Mouse (Mus musculus): Measurements from ENCODE around the gene Cars. TPM values are rescaled to one million over a fixed set of nuclear protein-coding genes. Genes with fewer than 3 reads are reported as not detected.

Gene Cars
- polyA plus RNA-seq, 1 experiment = 99.8 TPM

GRCm38 (mm10) chr7:143532410-143532809, 67.5 kb downstream of the Cars start:
- Histone ChIP-seq H3K4me1 (ENCODE audit: control insufficient read depth, insufficient read depth, low read length) (no peaks in the 10 kb centered on the region), H3K27ac (ENCODE audit: insufficient read depth, low read length) (no peak overlapping the region), H3K4me3 (ENCODE audit: insufficient read depth, low read length) (no peak overlapping the region)
- TF ChIP-seq POLR2A (IDR thresholded peaks at IDR 0.05; ENCODE audit: low read depth, low read length) = no peak
- TF ChIP-seq CTCF (IDR thresholded peaks at IDR 0.05; ENCODE audit: borderline replicate concordance, insufficient read depth, low read length) = no peak

GRCm38 (mm10) chr7:143519333-143519732, 80.6 kb downstream of the Cars start:
- Histone ChIP-seq H3K4me1 (ENCODE audit: control insufficient read depth, insufficient read depth, low read length) (peaks cover 9% of the 10 kb centered on the region), H3K4me3 (ENCODE audit: insufficient read depth, low read length) (no peak overlapping the region), H3K27ac (ENCODE audit: insufficient read depth, low read length) (no peak overlapping the region)
- no peak for TF ChIP-seq CTCF (IDR thresholded peaks at IDR 0.05; ENCODE audit: borderline replicate concordance, insufficient read depth, low read length)
- TF ChIP-seq POLR2A (IDR thresholded peaks at IDR 0.05; ENCODE audit: low read depth, low read length) = no peak

GRCm38 (mm10) chr7:143514416-143514768, 85.5 kb downstream of the Cars start:
- Histone ChIP-seq H3K27ac (ENCODE audit: insufficient read depth, low read length) (no peak overlapping the region), H3K4me3 (ENCODE audit: insufficient read depth, low read length) (no peak overlapping the region), H3K4me1 (ENCODE audit: control insufficient read depth, insufficient read depth, low read length) (peaks cover 9% of the 10 kb centered on the region)
- no peak for TF ChIP-seq POLR2A (IDR thresholded peaks at IDR 0.05; ENCODE audit: low read depth, low read length)
- no peak for TF ChIP-seq CTCF (IDR thresholded peaks at IDR 0.05; ENCODE audit: borderline replicate concordance, insufficient read depth, low read length)

- Histone ChIP-seq H3K4me3 (ENCODE audit: insufficient read depth, low read length) (no peak overlapping the region), H3K27ac (ENCODE audit: insufficient read depth, low read length) (no peak overlapping the region), H3K4me1 (ENCODE audit: control insufficient read depth, insufficient read depth, low read length) (peaks cover 9% of the 10 kb centered on the region)
- TF ChIP-seq POLR2A (IDR thresholded peaks at IDR 0.05; ENCODE audit: low read depth, low read length) = no peak
- TF ChIP-seq CTCF (IDR thresholded peaks at IDR 0.05; ENCODE audit: borderline replicate concordance, insufficient read depth, low read length) = no peak
Measured at GRCm38 (mm10) chr7:143513763-143514415, 86.0 kb downstream of the Cars start.

- no peaks in the 10 kb centered on the region for H3K4me1 ChIP-seq (ENCODE audit: control insufficient read depth, insufficient read depth, low read length)
- no peak overlapping the region for H3K4me3 ChIP-seq (ENCODE audit: insufficient read depth, low read length)
- H3K27ac ChIP-seq (ENCODE audit: insufficient read depth, low read length) = no peak overlapping the region
- no peak for TF ChIP-seq CTCF (IDR thresholded peaks at IDR 0.05; ENCODE audit: borderline replicate concordance, insufficient read depth, low read length)
- TF ChIP-seq POLR2A (IDR thresholded peaks at IDR 0.05; ENCODE audit: low read depth, low read length) = no peak
Measured at GRCm38 (mm10) chr7:143511335-143511712, 88.6 kb downstream of the Cars start.

- no peak for TF ChIP-seq CTCF (IDR thresholded peaks at IDR 0.05; ENCODE audit: borderline replicate concordance, insufficient read depth, low read length)
- no peak for TF ChIP-seq POLR2A (IDR thresholded peaks at IDR 0.05; ENCODE audit: low read depth, low read length)
- Histone ChIP-seq H3K27ac (ENCODE audit: insufficient read depth, low read length) (no peak overlapping the region), H3K4me3 (ENCODE audit: insufficient read depth, low read length) (no peak overlapping the region), H3K4me1 (ENCODE audit: control insufficient read depth, insufficient read depth, low read length) (no peaks in the 10 kb centered on the region)
Measured at GRCm38 (mm10) chr7:143510593-143511334, 89.1 kb downstream of the Cars start.

GRCm38 (mm10) chr7:143509566-143509965, 90.3 kb downstream of the Cars start:
- no peaks in the 10 kb centered on the region for H3K4me1 ChIP-seq (ENCODE audit: control insufficient read depth, insufficient read depth, low read length)
- TF ChIP-seq CTCF (IDR thresholded peaks at IDR 0.05; ENCODE audit: borderline replicate concordance, insufficient read depth, low read length) (no peak), POLR2A (IDR thresholded peaks at IDR 0.05; ENCODE audit: low read depth, low read length) (no peak)
- no peak overlapping the region for H3K4me3 ChIP-seq (ENCODE audit: insufficient read depth, low read length)
- H3K27ac ChIP-seq (ENCODE audit: insufficient read depth, low read length) = no peak overlapping the region

Other genes starting within 250 kb of the Cars start
- 23.8 and 173 TPM in 2 replicates for gene Cdkn1c, start 139.0 kb downstream of the Cars start, polyA plus RNA-seq (2011; ENCODE audit: insufficient read length, low read depth, missing spikeins)
- 0.77 and 3.9 TPM in 2 replicates for gene Slc22a18, start 126.4 kb downstream of the Cars start, polyA plus RNA-seq (2011; ENCODE audit: insufficient read length, low read depth, missing spikeins)
- gene Phlda2, start 96.9 kb downstream of the Cars start, polyA plus RNA-seq (2011; ENCODE audit: insufficient read length, low read depth, missing spikeins) = not detected in 2 replicates
- 147 and 166 TPM in 2 replicates for gene Nap1l4, start 51.0 kb downstream of the Cars start, polyA plus RNA-seq (2011; ENCODE audit: insufficient read length, low read depth, missing spikeins)
- 1.4 and 1.6 TPM in 2 replicates for gene Tnfrsf26, start 28.6 kb upstream of the Cars start, polyA plus RNA-seq (2011; ENCODE audit: insufficient read length, low read depth, missing spikeins)
- gene Tnfrsf22, start 49.6 kb upstream of the Cars start, polyA plus RNA-seq (2011; ENCODE audit: insufficient read length, low read depth, missing spikeins) = 13.4 and 15.9 TPM in 2 replicates
- 46.4 and 78.0 TPM in 2 replicates for gene Tnfrsf23, start 85.8 kb upstream of the Cars start, polyA plus RNA-seq (2011; ENCODE audit: insufficient read length, low read depth, missing spikeins)
- gene Osbpl5, start 156.9 kb upstream of the Cars start, polyA plus RNA-seq (2011; ENCODE audit: insufficient read length, low read depth, missing spikeins) = 54.2 and 70.5 TPM in 2 replicates
- gene Mrgprg, start 166.9 kb upstream of the Cars start, polyA plus RNA-seq (2011; ENCODE audit: insufficient read length, low read depth, missing spikeins) = not detected in 2 replicates
- gene Mrgpre, start 184.4 kb upstream of the Cars start, polyA plus RNA-seq (2011; ENCODE audit: insufficient read length, low read depth, missing spikeins) = 2.3 and 2.5 TPM in 2 replicates
- 6.6 and 7.0 TPM in 2 replicates for gene Nadsyn1, start 222.8 kb upstream of the Cars start, polyA plus RNA-seq (2011; ENCODE audit: insufficient read length, low read depth, missing spikeins)
- 33.8 and 36.6 TPM in 2 replicates for gene Dhcr7, start 223.1 kb upstream of the Cars start, polyA plus RNA-seq (2011; ENCODE audit: insufficient read length, low read depth, missing spikeins)

Data from embryonic fibroblast, embryonic 13.5 days (primary cell).